Mouse (Mus musculus) monocyte, adult 2 months (primary cell): ENCODE results near the gene Rif1.

Experiments used
- DNase-seq, 2 experiments: peaks; one replicate each; pipeline ENCODE4 v3.0.0; 2022; ENCODE audit warnings: low spot score in 2 of 2, low read depth in 1 of 2

Gene Rif1

DNA sequence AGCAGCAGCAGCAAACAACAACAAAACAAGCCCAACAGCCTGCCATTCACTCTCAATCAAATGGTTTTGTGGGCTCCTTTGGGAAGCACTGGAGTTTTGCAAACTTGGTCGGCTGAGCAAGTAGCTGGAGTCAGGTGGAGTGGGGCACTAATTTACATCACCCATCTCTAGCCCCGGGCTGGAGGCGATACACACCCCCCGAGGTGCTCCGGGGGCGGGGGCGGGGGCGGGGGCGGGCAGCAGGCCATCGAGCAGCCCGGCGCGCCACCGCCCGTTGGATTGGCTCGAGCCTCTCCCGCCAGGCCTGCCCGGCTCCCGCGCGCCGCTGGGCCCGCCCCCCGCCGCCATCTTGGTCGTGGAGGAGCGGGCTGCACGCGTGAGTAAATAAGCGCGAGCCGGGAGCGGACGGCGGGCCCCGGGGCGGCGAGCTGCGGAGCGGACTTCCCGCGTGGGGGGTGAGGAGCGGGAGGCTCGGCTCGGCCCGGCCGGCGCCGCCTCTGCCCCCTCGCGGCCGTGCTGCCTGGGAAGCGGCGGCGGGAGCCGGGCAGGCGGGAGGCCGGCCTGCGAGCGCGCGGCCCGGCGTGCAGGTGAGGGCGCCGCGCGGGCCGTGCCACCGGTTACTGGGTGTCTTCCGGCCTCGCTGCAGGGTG, at the start of gene Rif1:
Gene Rif1 (plus strand): TSS at position 342 of the 650 bp plus-strand sequence.
- DNase-seq: peak; percentile 59 to 60

DNA sequence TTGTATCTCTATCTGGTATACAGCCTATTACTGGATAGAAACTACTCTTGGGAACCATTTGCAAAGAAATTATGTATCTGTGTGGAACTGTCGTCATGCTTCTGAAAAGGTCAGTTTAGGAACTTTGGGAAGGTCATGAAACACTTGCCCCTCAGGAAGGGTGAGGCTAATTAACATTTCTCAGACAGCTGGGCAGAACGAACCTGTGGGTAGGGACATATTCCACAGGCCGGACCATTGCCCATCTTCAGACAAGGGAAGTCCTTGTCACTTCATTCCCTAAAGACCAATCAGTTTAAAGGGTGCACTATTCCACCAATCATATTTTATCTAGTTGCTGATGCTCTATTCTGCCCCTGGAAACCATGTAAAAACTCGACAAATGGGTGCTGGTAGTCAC, 45.6 kb upstream of the Rif1 start:
- DNase-seq: no peak

DNA sequence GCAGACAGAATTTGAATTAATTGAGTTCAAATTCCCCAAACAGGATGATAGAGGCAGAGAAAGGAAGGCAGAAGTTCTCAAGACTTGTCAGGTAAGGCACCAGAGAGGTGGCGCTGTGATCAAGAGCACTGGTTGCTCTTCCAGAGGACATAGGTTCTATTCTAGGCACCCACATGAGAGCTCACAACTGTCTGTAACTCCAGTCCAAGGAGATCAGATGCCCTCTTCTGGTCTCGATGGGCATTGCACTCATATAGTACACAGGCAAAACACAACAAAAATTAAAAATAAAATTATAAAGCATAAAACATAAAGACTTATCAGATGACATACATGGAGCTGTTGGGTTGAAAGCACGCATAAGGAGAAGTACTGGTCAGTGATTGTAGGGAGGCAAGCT, 43.2 kb upstream of the Rif1 start:
- no peak for DNase-seq

- DNase-seq: no peak
These were observed 41.1 kb upstream of the Rif1 start for GRCm38 (mm10) chr2:52031491-52031890.

DNA sequence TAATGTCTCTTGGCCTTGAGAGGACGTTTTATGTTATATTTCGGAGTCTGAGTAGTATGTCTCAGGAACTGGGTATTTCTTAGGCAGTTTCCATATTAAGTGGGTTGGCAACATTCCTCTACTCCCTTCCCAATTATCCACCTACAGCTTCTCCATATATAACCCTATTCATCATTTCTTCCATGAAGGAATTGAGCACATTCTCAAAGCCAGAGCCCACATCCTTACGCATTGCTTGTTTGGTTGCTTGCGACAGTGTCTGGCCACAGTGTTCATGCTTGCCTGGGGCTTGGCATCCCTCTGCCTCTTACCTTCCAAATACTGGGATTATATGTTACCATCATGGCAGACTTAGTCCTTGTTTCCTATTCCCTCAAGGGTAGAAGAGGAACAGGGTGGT, 38.0 kb upstream of the Rif1 start:
- DNase-seq: no peak

DNA sequence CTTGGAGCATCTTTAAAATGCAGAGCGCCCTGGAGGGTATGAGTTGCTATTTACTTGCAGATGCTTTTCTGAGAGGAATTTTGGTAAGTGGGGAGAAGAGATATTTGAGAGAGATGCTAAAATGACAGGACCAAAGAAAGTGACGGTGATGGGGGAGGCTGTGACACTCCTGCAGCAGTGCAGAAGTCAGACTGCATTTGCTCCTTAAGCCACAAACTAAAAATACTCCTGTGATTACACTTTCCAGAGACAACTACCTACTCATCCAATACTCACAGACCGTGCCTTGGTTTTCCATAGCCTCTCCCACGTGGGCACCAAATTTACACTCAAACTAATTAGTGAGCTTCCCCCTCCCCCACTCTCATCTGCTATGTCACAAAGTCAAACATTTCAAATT, 37.5 kb upstream of the Rif1 start:
- no peak for DNase-seq

DNA sequence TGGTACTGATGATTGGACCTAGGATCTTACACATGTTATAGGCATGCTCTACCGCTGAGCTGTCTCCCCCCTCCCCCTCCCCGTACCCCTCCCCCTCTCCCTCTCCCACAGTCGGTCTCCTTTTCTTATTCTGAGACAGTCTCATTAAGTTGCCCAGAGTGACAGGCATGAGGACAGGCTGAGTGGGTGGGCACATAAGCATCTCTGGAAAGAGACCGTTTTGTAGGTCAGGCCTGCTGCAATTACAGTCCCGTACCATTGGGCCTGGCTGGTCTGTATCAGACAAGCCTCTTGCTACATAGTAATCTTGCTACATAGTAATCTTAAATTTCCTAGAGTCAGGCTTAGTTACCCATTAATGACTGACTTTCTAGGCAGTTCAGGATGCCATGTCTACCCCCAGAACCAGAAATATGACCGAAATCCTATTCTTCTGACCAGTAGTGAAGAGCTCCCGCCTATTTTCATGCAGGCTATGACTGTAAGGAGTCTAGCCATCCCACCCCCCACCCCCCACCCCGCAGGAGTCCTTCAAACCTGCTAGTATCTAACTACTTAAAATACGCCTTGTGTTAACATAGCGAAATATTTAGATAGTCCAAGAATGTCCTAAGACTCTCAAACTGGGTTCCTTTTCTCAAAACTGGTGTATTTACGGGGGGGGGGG, 35.6 kb upstream of the Rif1 start:
- DNase-seq: no peak

- DNase-seq: peak; percentile 28 to 37
These were observed 34.8 kb upstream of the Rif1 start, which contains the start of gene Tnfaip6 for GRCm38 (mm10) chr2:52037882-52038281. Tnfaip6 (plus strand) TSS chr2:52038009.

GRCm38 (mm10) chr2:52038558-52038957, 34.1 kb upstream of the Rif1 start:
- DNase-seq: no peak

DNA sequence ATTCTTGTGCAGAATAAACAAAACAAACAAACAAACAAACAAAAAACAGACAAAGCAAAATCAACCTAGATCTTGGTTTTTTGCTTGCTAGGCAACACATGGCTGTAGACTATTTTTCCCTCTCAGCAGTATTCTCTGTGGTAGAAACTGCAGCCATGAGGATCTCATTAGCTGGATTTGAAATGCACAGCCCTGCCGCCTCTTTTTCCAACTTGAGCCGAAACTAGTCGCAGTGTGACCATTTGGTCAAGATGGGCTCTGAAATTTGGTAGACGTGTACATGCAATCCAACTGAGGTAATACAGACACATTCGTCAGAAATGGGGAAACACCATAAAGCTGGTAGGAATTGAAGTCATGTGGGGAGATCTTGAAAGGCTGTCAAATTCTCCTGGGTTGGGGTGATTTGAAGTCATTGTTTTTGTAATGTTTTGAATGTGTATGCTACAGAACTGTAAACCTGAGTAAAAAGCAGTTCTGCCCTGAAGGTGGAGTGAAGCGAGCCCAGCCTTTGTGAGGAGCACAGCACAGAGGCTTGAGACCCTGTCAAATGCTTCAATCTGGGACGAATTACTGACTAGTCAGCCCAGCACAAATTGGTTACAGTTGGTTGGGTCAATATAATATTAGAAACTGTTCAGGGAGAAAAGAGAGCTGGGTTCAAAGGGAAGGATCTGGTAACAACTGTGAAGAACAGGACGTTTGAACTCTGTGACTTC, 33.4 kb upstream of the Rif1 start:
- no peak for DNase-seq

DNA sequence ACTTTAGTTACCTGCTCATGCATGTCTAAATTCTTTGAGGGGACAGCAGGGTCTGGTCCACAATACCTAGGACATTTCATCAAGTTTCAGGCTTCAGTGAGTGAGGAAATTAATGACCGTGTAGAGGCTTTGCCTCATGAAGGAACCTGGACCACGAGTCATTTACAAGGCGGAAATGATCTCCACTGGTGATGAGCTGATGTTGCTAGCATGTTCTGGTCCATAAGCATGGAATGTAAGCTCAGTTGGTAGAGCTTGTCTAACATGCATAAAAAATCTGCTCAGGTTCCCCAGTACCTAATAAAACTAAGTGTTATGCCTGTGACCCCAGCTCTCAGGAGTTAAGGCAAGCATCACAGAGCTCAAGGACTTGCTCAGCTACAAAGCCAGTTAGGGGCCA, 30.5 kb upstream of the Rif1 start:
- no peak for DNase-seq

DNA sequence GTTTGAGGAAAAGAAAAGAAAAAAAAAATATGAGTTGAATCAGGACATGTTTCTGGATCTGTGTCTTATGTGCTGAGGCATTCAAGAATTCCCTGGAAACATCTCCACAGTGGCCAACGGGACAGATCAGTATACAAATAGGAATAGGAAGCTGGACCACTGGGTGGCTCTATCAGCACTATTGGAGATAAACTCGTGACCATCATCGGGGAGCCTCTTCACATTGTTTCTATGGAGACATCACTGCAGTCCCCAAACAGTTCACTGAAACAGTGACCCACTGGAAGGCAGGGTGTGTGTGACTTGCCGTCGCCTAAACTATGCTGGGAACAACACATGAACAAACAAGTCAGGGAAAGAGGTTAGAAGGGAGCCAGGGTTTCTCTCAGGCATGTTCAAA, 29.9 kb upstream of the Rif1 start:
- DNase-seq: no peak

DNA sequence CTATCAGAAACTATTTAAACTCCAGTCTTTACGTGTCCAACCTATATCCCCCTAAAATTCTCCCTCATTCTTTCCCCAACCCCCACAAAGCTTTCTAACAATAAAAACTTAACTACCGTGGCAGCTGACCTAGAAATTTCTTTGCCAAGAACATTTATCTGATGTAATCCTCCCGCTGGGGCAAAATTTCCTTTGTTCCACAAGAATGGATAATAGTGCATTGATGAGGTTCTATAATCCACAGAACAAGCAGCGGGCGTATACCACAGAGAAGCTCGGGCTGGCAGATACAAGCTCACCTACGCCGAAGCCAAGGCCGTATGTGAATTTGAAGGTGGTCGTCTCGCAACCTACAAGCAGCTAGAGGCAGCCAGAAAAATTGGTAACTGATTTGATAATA, 29.1 kb upstream of the Rif1 start:
- DNase-seq: no peak

GRCm38 (mm10) chr2:52046032-52046431, 26.6 kb upstream of the Rif1 start:
- no peak for DNase-seq

DNA sequence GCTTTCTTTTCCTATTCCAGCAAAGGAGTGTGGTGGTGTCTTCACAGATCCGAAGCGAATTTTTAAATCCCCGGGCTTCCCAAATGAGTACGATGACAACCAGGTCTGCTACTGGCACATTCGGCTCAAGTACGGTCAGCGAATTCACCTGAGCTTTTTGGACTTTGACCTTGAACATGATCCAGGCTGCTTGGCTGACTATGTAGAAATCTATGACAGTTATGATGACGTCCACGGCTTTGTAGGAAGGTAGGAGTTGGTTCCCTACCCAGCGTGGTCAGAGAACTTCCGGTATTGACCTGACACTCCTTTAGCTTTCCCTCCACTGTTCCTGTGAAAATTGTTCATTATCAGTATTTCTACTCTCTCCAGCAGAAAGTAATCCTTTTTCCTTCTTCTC, 21.8 kb upstream of the Rif1 start:
- no peak for DNase-seq

GRCm38 (mm10) chr2:52052335-52052734, 20.3 kb upstream of the Rif1 start:
- DNase-seq: no peak

DNA sequence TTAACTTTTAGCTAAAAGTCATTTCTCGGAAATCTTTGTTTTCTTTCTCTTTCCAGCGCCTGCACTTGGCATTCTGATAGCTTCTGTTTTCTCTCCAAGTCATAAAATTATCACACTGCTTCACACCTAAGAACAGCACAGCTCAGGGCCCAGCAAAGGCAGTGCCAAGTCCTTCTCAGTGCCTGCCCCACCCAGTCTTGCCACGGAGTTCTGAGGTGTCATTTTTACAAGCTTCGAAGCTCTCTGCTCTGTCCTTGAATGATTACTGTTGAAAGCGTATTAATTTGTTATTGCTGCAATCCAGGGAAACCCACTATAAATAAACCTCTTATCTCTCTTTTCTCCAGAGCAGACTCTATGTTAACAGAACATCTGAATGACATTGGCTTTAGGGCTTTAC, 19.1 kb upstream of the Rif1 start:
- no peak for DNase-seq

DNA sequence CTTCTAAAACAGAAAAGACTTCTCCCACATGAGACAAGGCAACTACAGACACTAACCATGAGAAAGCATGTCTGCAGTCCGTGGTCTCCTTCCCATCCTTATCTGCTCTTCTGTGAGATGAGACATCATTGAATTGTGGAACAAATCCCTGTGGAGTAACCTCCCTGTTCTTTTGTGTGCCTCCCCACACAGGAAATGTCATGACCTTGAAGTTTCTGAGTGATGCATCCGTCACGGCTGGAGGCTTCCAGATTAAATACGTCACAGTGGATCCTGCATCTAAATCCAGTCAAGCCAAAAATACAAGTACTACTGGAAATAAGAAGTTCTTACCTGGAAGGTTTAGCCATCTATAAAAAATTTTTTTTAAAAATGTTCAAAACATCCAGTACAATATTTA, 17.0 kb upstream of the Rif1 start:
- no peak for DNase-seq

GRCm38 (mm10) chr2:52057099-52057498, 15.5 kb upstream of the Rif1 start:
- no peak for DNase-seq

DNA sequence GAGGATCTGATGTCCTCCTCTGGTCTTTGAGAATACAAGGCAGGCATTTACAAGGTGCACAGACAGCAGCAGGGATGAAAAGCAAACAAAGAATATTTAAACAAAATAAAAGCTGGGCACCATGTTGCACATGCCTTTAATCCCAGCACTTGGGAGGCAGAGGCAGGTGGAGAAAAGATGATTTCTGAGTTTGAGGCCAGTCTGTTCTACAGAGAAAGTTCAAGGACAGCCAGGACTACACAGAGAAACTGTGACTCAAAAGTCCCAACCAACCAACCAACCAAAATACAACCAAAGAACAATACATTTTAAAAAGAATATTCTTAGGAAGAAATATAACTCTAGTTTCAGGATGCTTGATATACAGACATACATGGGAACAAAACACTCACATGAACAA, 15.0 kb upstream of the Rif1 start:
- no peak for DNase-seq

- no peak for DNase-seq
These were observed 4.0 kb upstream of the Rif1 start for GRCm38 (mm10) chr2:52068641-52069040.

- no peak for DNase-seq
These were observed 1.8 kb upstream of the Rif1 start for GRCm38 (mm10) chr2:52070816-52071215.
